Mouse (Mus musculus) bone marrow macrophage, adult 2 months (primary cell): ENCODE data around the gene Prr23a2.

Source experiments
- CTCF ChIP-seq: IDR thresholded peaks from 2 replicates; pipeline ENCODE4 v1.5.1; 2012; ENCODE audit warnings: low read depth, mild to moderate bottlenecking, low read length, moderate library complexity
- POLR2A ChIP-seq: IDR thresholded peaks from 2 replicates; pipeline ENCODE4 v1.6.1; 2012; ENCODE audit warnings: mild to moderate bottlenecking, low read depth, low read length, borderline replicate concordance

- TF ChIP-seq CTCF, result no peak
- no peak for TF ChIP-seq POLR2A
These were observed 14.2 kb upstream of the Prr23a2 start, which contains the start of gene Prr23a1 for GRCm38 (mm10) chr9:98842117-98842516.
